ENCODE assay signal across 9 mouse cellular contexts in genomic region chr10:98857395-98857794, GRCm38 (mm10). TPM values are rescaled to one million over a fixed set of nuclear protein-coding genes. Genes with fewer than 3 reads are reported as not detected.
A peak's percentile ranks its signal among the peaks of the same experiment; 100 is the strongest.
DNase-seq lines count a peak whose midpoint lies in the region; ATAC-seq and TF ChIP-seq lines count a peak whose summit lies in the region.
"Had no signal": no experiment of that assay in that cellular context is flagged by ENCODE, and none has a peak within 500 bp of the region (broad histone marks: within the 10 kb centered on the region; RNA-seq: fewer than 3 reads in every experiment).

No protein-coding gene starts in this region.

- H3K9me3 ChIP-seq in hindbrain, postnatal 0 days (ENCODE audit: low read length) = no peaks in the 10 kb centered on the region
- no peaks in the 10 kb centered on the region for H3K9me3 ChIP-seq in hindbrain, embryonic 14.5 days (ENCODE audit: control insufficient read depth, low read length)
- H3K9me3 ChIP-seq in hindbrain, embryonic 11.5 days (ENCODE audit: control insufficient read depth, low read length) = no peaks in the 10 kb centered on the region
- H3K9me3 ChIP-seq: limb, embryonic 15.5 days had no signal

- no peaks in the 10 kb centered on the region for H3K36me3 ChIP-seq in hindbrain, postnatal 0 days (ENCODE audit: insufficient read depth, low read length)
- no peaks in the 10 kb centered on the region for H3K36me3 ChIP-seq in hindbrain, embryonic 14.5 days (replicated peaks; ENCODE audit: control insufficient read depth, insufficient read depth)
- H3K36me3 ChIP-seq in hindbrain, embryonic 11.5 days (ENCODE audit: control insufficient read depth, insufficient read depth, low read length) = no peaks in the 10 kb centered on the region
- H3K36me3 ChIP-seq: limb, embryonic 15.5 days had no signal

- WGBS in hindbrain, postnatal 0 days = 36% methylated on average over 3 of the region's 3 CpGs
- whole genome bisulfite sequencing in hindbrain, embryonic 14.5 days = 56% methylated on average over 3 of the region's 3 CpGs
- 53% methylated on average over 3 of the region's 3 CpGs for WGBS in hindbrain, embryonic 11.5 days

- no peak overlapping the region for H3K4me2 ChIP-seq in hindbrain, postnatal 0 days (ENCODE audit: low read depth, low read length)
- no peak overlapping the region for H3K4me2 ChIP-seq in hindbrain, embryonic 14.5 days (replicated peaks)
- no peak overlapping the region for H3K4me2 ChIP-seq in hindbrain, embryonic 11.5 days (replicated peaks; ENCODE audit: low read depth, low read length)
- H3K4me2 ChIP-seq: limb, embryonic 15.5 days had no signal

- DNase-seq in hindbrain, postnatal 0 days (ENCODE audit: low spot score) = peak; percentile 12
- no peak for DNase-seq in hindbrain, embryonic 14.5 days (ENCODE audit: low spot score)
- peak; percentile 27 for DNase-seq in fibroblast of lung, adult 2 months (ENCODE audit: low read depth)
- DNase-seq in heart, postnatal 10 days = peak; percentile 80 to 85
- peak; percentile 70 for DNase-seq in lung, postnatal 14 days
- DNase-seq in layer of hippocampus, postnatal 14 days (ENCODE audit: low spot score in 2 of 2) = no peak
- no peak for DNase-seq in hindbrain, embryonic 11.5 days (ENCODE audit: low spot score)

- H3K27me3 ChIP-seq in hindbrain, postnatal 0 days (ENCODE audit: insufficient read depth, low read length) = no peaks in the 10 kb centered on the region
- no peaks in the 10 kb centered on the region for H3K27me3 ChIP-seq in hindbrain, embryonic 14.5 days (ENCODE audit: control insufficient read depth, insufficient read depth, low read length)
- no peaks in the 10 kb centered on the region for H3K27me3 ChIP-seq in hindbrain, embryonic 11.5 days (ENCODE audit: control insufficient read depth, insufficient read depth, low read length)
- H3K27me3 ChIP-seq: limb, embryonic 15.5 days had no signal

- intact Hi-C loops in heart, postnatal 10 days (cut with DNase I) = loop anchor here (2.0 to 5.0 kb wide), 2 partner anchors 55 to 80 kb away; no protein-coding TSS in a partner anchor

- ATAC-seq in hindbrain, postnatal 0 days = no peak
- no peak for ATAC-seq in hindbrain, embryonic 14.5 days (ENCODE audit: low FRiP score)
- no peak for ATAC-seq in hindbrain, embryonic 11.5 days (ENCODE audit: low FRiP score)
- no peak for ATAC-seq in activated CD4-positive, CD25-positive, alpha-beta regulatory T cell, adult 4 months

- H3K4me3 ChIP-seq in hindbrain, postnatal 0 days (ENCODE audit: low read length) = no peak overlapping the region
- H3K4me3 ChIP-seq in hindbrain, embryonic 14.5 days (replicated peaks; ENCODE audit: low read length) = no peak overlapping the region
- H3K4me3 ChIP-seq in hindbrain, embryonic 11.5 days (ENCODE audit: low read depth, low read length) = no peak overlapping the region
- H3K4me3 ChIP-seq: limb, embryonic 15.5 days had no signal

- TF ChIP-seq CTCF in hindbrain, postnatal 0 days (IDR thresholded peaks at IDR 0.05; ENCODE audit: low read depth) = no peak

- H3K9ac ChIP-seq in hindbrain, postnatal 0 days (replicated peaks; ENCODE audit: low read length) = no peak overlapping the region
- no peak overlapping the region for H3K9ac ChIP-seq in hindbrain, embryonic 14.5 days
- H3K9ac ChIP-seq in hindbrain, embryonic 11.5 days (ENCODE audit: low read depth, low read length) = no peak overlapping the region
- H3K9ac ChIP-seq: limb, embryonic 15.5 days had no signal

- H3K27ac ChIP-seq in hindbrain, postnatal 0 days = no peak overlapping the region
- H3K27ac ChIP-seq in hindbrain, embryonic 14.5 days = no peak overlapping the region
- H3K27ac ChIP-seq in hindbrain, embryonic 11.5 days (ENCODE audit: low read depth, low read length) = no peak overlapping the region
- H3K27ac ChIP-seq: limb, embryonic 15.5 days had no signal

- no peaks in the 10 kb centered on the region for H3K4me1 ChIP-seq in hindbrain, postnatal 0 days (ENCODE audit: insufficient read depth, low read length)
- no peaks in the 10 kb centered on the region for H3K4me1 ChIP-seq in hindbrain, embryonic 14.5 days (replicated peaks; ENCODE audit: control insufficient read depth, insufficient read depth, low read length)
- no peaks in the 10 kb centered on the region for H3K4me1 ChIP-seq in hindbrain, embryonic 11.5 days (replicated peaks; ENCODE audit: control insufficient read depth, insufficient read depth, low read length)
- H3K4me1 ChIP-seq: limb, embryonic 15.5 days had no signal

RNA-seq across cellular contexts. Expression of gene Atp2b1, which starts 56.8 kb away (rescaled TPM):
- total RNA-seq in hindbrain, postnatal 0 days (2014; rRNA removed) = 152 and 154 TPM in 2 replicates
- 336 and 338 TPM in 2 replicates for polyA plus RNA-seq in hindbrain, postnatal 0 days (2015; fragmentation: Nextera tagmentation; extraction: Ambion mirVana)
- polyA plus RNA-seq in hindbrain, embryonic 14.5 days (2014; fragmentation: Nextera tagmentation; extraction: Ambion mirVana) = 296 and 305 TPM in 2 replicates
- 10 to 100 TPM; 73.3 to 76.6 TPM for total RNA-seq in heart, postnatal 10 days (2021)
- 1,000 to 10,000 TPM in 1 of 2 experiments, 100 to 1,000 TPM in 1; 996 to 1,053 TPM for total RNA-seq in layer of hippocampus, postnatal 14 days (2021)
- 112 and 128 TPM in 2 replicates for polyA plus RNA-seq in hindbrain, embryonic 11.5 days (2014; fragmentation: Nextera tagmentation; extraction: Ambion mirVana)
- polyA plus RNA-seq in activated CD4-positive, CD25-positive, alpha-beta regulatory T cell, adult 4 months (2017; shearing (Covaris generic)) = 100 to 1,000 TPM in 1 of 2 experiments, 10 to 100 TPM in 1; 95.0 to 130 TPM

Comparison
In these comparisons a context has a peak if more than half of its experiments do, and no peak if none do; other contexts are left out.
1. DNase-seq: peak in hindbrain, postnatal 0 days (single experiment), fibroblast of lung, adult 2 months (single experiment), heart, postnatal 10 days (2 of 2) and lung, postnatal 14 days (single experiment); none in hindbrain, embryonic 14.5 days (single experiment), layer of hippocampus, postnatal 14 days (0 of 2) and hindbrain, embryonic 11.5 days (single experiment).